Mouse (Mus musculus) ovary, adult 18-20 months (tissue): Measurements from ENCODE around the gene Daxx.
A peak's percentile ranks its signal among the peaks of the same experiment; 100 is the strongest.
"Not testable (repeated sequence)": the region's sequence is repeated elsewhere in the genome, so short reads cannot be mapped to it uniquely, and the experiment has no call there.

Experiments
- DNase-seq: peaks from one replicate; pipeline ENCODE4 v3.0.0; 2022; ENCODE audit warnings: low spot score, mixed read lengths

Gene Daxx

GRCm38 (mm10) chr17:33943454-33943853 is 34.2 kb downstream of the Daxx start:
- no peak for DNase-seq

GRCm38 (mm10) chr17:33947430-33948089 is 38.3 kb downstream of the Daxx start:
- DNase-seq = no peak

- no peak for DNase-seq
Observed at GRCm38 (mm10) chr17:33948090-33948904, 39.1 kb downstream of the Daxx start.

GRCm38 (mm10) chr17:33948905-33949537 is 39.8 kb downstream of the Daxx start:
- peak; percentile 62 for DNase-seq

- no peak for DNase-seq
Observed at GRCm38 (mm10) chr17:33950131-33950625, 41.0 kb downstream of the Daxx start.

GRCm38 (mm10) chr17:33951021-33951946 is 42.1 kb downstream of the Daxx start, which contains the start of gene B3galt4:
Gene B3galt4, minus strand, starts transcription at chr17:33951488.
- DNase-seq = peak; percentile 79

GRCm38 (mm10) chr17:33952015-33952414 is 42.8 kb downstream of the Daxx start:
- not testable (repeated sequence) for DNase-seq

GRCm38 (mm10) chr17:33952879-33953278 is 43.7 kb downstream of the Daxx start:
- DNase-seq = no peak

- DNase-seq = no peak
Observed at GRCm38 (mm10) chr17:33953310-33953709, 44.1 kb downstream of the Daxx start.

- DNase-seq = no peak
Observed at GRCm38 (mm10) chr17:33953961-33954565, 44.8 kb downstream of the Daxx start.

- no peak for DNase-seq
Observed at GRCm38 (mm10) chr17:33954646-33955554, 45.7 kb downstream of the Daxx start.

- peak; percentile 94 for DNase-seq
Observed at GRCm38 (mm10) chr17:33955555-33956214, 46.5 kb downstream of the Daxx start, which contains the start of the genes Vps52 and Rps18. Gene Vps52, plus strand, starts transcription at chr17:33955812. Gene Rps18, minus strand, starts transcription at chr17:33956001.

GRCm38 (mm10) chr17:33956336-33956735 is 47.1 kb downstream of the Daxx start:
- DNase-seq = no peak

- DNase-seq = no peak
Observed at GRCm38 (mm10) chr17:33957493-33957892, 48.3 kb downstream of the Daxx start.

GRCm38 (mm10) chr17:33958451-33958850 is 49.2 kb downstream of the Daxx start:
- DNase-seq = no peak

- no peak for DNase-seq
Observed at GRCm38 (mm10) chr17:33959135-33959534, 49.9 kb downstream of the Daxx start.

- DNase-seq = no peak
Observed at GRCm38 (mm10) chr17:33959948-33960347, 50.7 kb downstream of the Daxx start.

GRCm38 (mm10) chr17:33962876-33963275 is 53.7 kb downstream of the Daxx start:
- DNase-seq = no peak
